Mouse (Mus musculus) midbrain, embryonic 13.5 days (tissue): Measurements from ENCODE around the gene Blmh. TPM values are rescaled to one million over a fixed set of nuclear protein-coding genes. Genes with fewer than 3 reads are reported as not detected.

ENCODE experiments used
- ATAC-seq: fragments of 200-750 bp; cut with Nextera tagmentation; 2 replicates; pipeline ENCODE4 v1.8.0; 2017; ENCODE audit warnings: mild to moderate bottlenecking, moderate TSS enrichment, moderate library complexity
- H3K27ac ChIP-seq: fragments of 300-500 bp; sonication (generic); 2 replicates; pipeline ENCODE4 v1.5.1; 2015; ENCODE audit warnings: inconsistent platforms, mild to moderate bottlenecking, moderate library complexity
- H3K27me3 ChIP-seq: fragments of 300-500 bp; sonication (generic); 2 replicates; pipeline ENCODE4 v1.6.1; 2015; ENCODE audit warnings: mild to moderate bottlenecking, inconsistent platforms
- H3K36me3 ChIP-seq: fragments of 300-500 bp; sonication (generic); 2 replicates; pipeline ENCODE4 v1.6.1; 2015; ENCODE audit warnings: mild to moderate bottlenecking, inconsistent platforms
- H3K4me1 ChIP-seq: fragments of 300-500 bp; sonication (generic); replicated peaks from 2 replicates; pipeline ENCODE4 v1.6.1; 2015; ENCODE audit warnings: inconsistent platforms
- H3K4me2 ChIP-seq: fragments of 300-500 bp; sonication (generic); replicated peaks from 2 replicates; pipeline ENCODE4 v1.6.1; 2015; ENCODE audit warnings: moderate library complexity, mild to moderate bottlenecking, inconsistent platforms
- H3K4me3 ChIP-seq: fragments of 300-500 bp; sonication (generic); replicated peaks from 2 replicates; pipeline ENCODE4 v1.5.1; 2015; ENCODE audit warnings: mild to moderate bottlenecking, inconsistent platforms
- H3K9ac ChIP-seq: fragments of 300-500 bp; sonication (generic); replicated peaks from 2 replicates; pipeline ENCODE4 v1.6.1; 2015; ENCODE audit warnings: mild to moderate bottlenecking, inconsistent platforms
- H3K9me3 ChIP-seq: fragments of 300-500 bp; sonication (generic); 2 replicates; pipeline ENCODE4 v1.6.1; 2016; ENCODE audit warnings: mild to moderate bottlenecking, inconsistent platforms
- WGBS: fragments of 180-500 bp; shearing (Covaris S2); methylation state at CpG from one replicate; pipeline ENCODE4 v1.1.7; 2015; 5-methylcytosine and 5-hydroxymethylcytosine counted together
- polyA plus RNA-seq: library from polyadenylated mRNA; unstranded; fragments of >200 nt; fragmentation: Nextera tagmentation; extraction: Ambion mirVana; gene quantifications from 2 replicates; pipeline ENCODE4 v1.2.1, GENCODE M21; 2015

The Blmh gene
- polyA plus RNA-seq = 163 and 172 TPM in 2 replicates

DNA sequence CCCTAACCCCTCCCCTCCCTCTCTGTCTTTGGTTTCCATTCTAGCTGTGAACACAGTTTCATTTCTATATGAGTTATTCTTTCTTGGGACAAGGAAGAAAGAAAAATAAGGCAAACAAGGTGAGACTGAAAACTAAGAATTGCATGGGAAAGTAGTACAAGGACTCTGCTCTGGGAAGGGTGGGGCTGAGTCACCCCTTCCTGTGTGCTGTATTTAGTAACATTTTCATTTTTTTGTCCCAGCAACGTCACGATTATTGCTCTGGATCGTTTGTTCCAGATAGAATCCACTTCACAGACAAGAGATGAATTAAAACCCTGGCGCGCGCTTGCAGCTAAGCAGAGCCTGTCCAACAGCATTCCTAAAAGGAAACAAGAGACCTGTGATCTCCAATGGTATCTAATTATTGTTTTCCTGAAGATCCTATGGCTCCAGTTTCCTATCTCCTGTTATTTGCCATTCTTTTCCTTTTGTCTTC, at the start of gene Blmh:
Blmh (plus strand) TSS at position 51 of the 478 bp plus-strand sequence.
- Histone ChIP-seq H3K27ac (no peak within 1 kb of the TSS), H3K4me1 (no peaks in the 10 kb centered on the region), H3K9me3 (no peaks in the 10 kb centered on the region), H3K27me3 (no peaks in the 10 kb centered on the region), H3K36me3 (no peaks in the 10 kb centered on the region), H3K4me2 (no peak within 1 kb of the TSS), H3K9ac (no peak within 1 kb of the TSS), H3K4me3 (no peak within 1 kb of the TSS)
- 79% methylated on average over 6 of the region's 6 CpGs for WGBS
- no peak for ATAC-seq

DNA sequence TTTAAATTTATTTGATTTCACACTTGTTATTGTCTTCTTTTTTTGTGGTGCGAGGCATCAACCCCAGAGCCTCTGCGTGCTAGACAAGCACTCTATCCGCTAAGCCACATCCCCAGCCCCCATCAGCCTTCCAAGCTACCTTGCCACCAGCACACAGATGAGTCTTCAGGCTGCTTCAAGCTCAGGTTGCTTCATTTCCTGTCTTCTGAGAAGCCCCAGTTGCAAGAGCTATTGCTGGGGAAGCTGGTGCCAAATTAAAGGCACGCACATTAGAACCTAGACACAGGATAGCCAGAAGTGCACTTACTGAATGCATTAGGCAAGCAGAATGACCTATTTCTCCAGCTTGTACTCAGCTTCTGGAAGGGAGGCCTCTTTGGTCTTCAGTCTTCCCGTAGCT, 44.8 kb upstream of the Blmh start:
- no peaks in the 10 kb centered on the region for H3K9me3 ChIP-seq
- H3K4me2 ChIP-seq = no peak overlapping the region
- no peak overlapping the region for H3K9ac ChIP-seq
- H3K36me3 ChIP-seq = no peaks in the 10 kb centered on the region
- no peak overlapping the region for H3K4me3 ChIP-seq
- H3K27ac ChIP-seq = no peak overlapping the region
- no peak for ATAC-seq
- no peaks in the 10 kb centered on the region for H3K27me3 ChIP-seq
- WGBS = 82% methylated on average over 5 of the region's 5 CpGs
- no peaks in the 10 kb centered on the region for H3K4me1 ChIP-seq

DNA sequence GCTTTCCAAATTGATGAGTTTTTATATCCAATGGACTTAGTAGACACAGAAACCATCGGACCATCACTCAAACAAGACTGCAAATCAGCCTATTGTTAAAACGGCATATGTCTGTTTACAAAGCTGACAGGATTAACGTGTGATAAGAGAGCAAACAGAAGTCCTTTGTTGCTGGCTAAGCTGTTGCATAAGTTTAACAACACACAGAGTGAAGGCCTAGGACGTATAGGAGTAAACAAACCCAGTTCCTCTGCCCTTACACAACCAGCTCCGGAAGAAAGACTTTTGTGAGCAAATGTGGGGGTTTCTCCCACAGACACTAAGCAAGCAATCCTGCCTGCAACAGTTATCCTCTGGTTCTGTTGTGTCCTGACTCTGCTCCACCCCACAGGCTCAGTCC, 40.2 kb upstream of the Blmh start:
- Histone ChIP-seq H3K4me2 (no peak overlapping the region), H3K4me1 (no peaks in the 10 kb centered on the region)
- WGBS = 27% methylated on average over 5 of the region's 5 CpGs

DNA sequence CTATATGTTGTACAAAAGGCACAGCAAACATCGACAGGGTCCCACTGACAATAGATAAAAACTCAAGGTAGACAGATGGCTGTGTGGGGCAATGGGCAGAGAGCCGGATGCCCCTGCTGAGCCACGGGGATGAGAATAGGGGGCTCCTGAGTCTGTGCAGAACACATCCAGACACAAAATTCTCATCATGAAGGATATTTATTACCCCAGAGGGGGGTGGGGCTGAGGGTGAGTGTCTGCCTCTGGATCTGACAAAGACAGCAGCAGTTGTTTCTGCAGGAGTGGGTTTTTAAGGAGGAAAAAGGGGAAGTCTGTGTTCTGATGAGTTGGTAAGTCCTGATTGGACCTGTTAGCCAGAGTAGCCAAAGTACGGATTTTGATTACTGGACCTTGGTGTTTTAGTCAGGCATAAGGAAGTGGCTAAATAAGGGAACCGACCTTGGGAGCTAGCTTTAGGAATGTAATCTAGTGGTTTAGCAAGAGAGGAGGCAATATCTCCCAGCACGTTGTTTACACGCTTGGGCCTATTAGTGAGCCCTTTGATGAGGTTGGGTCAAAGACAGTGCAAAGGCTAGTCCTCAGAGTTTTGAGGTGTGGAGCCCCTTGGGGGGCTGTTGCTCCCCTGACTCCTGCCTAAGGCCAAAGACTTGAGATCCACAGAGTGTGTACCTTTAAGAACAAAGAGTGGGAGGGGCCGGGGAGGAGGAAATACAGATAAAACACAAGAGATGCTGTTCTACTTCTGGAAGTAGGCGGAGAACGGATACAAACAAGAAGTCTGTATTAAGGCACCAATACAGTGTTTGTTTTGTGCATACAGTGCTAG, 35.1 kb upstream of the Blmh start:
- ATAC-seq = no peak
- 79% methylated on average over 10 of the region's 10 CpGs for WGBS
- H3K4me2 ChIP-seq = no peak overlapping the region
- H3K27ac ChIP-seq = no peak overlapping the region
- no peak overlapping the region for H3K9ac ChIP-seq
- H3K4me3 ChIP-seq = no peak overlapping the region
- no peaks in the 10 kb centered on the region for H3K36me3 ChIP-seq
- no peaks in the 10 kb centered on the region for H3K27me3 ChIP-seq
- no peaks in the 10 kb centered on the region for H3K4me1 ChIP-seq
- no peaks in the 10 kb centered on the region for H3K9me3 ChIP-seq

More for the DNA sequence above, 40.2 kb upstream of the Blmh start:
- no peaks in the 10 kb centered on the region for H3K36me3 ChIP-seq
- H3K9me3 ChIP-seq = no peaks in the 10 kb centered on the region
- H3K27ac ChIP-seq = no peak overlapping the region
- H3K27me3 ChIP-seq = no peaks in the 10 kb centered on the region
- no peak for ATAC-seq
- H3K4me3 ChIP-seq = no peak overlapping the region
- no peak overlapping the region for H3K9ac ChIP-seq

DNA sequence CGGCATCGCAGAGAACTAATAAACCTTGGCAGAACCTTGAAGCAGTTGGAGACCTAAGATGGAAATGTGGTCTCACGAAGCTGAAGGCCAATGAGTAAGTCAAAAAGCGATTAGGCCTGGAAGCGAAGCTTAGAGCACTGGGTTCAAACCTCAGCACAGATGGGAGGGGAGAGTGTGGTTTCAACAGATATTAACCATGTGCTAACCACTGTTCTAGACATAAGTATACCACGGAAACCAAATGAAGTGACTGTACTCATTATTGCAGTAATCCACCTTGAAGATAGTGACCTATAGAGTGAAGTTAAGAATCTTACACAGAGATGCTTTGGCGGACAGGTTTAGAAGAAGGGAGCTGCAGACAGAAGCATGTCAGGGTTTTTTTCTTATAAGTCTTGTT, 33.4 kb upstream of the Blmh start:
- H3K27me3 ChIP-seq = no peaks in the 10 kb centered on the region
- 91% methylated on average over 7 of the region's 7 CpGs for WGBS
- H3K9me3 ChIP-seq = no peaks in the 10 kb centered on the region
- no peak overlapping the region for H3K4me3 ChIP-seq
- H3K27ac ChIP-seq = no peak overlapping the region
- no peaks in the 10 kb centered on the region for H3K36me3 ChIP-seq
- ATAC-seq = no peak
- no peak overlapping the region for H3K9ac ChIP-seq
- H3K4me1 ChIP-seq = no peaks in the 10 kb centered on the region
- no peak overlapping the region for H3K4me2 ChIP-seq

DNA sequence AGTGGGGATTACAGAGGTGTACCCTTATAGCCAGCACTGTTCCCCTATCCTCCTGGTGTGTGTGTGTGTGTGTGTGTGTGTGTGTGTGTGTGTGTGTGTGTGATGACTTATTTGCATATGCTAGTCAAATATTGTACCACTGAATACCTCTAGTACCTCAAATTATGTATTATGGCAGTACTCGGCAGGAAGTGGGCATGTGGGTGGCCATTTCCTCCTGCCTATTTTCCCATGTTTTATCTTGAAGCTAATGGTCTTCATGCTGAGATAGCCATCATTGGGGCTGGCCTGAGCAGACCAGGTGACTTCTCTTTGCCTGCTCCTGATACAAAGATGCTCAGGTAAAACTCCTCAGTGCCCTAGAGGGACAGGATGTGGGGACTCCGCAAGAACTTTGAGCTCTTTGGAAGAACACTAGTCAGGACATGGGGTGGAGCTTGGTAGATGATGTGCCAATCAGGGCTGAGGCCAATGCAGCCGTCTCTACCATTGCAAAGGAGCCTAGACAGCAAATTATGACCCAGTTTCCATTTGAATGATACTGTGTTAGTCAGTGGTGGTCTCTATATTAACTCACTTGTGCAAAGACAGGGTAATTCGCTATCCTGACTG, 32.8 kb upstream of the Blmh start:
- WGBS = 89% methylated on average over 4 of the region's 4 CpGs
- Histone ChIP-seq H3K4me2 (no peak overlapping the region), H3K9me3 (no peaks in the 10 kb centered on the region), H3K4me3 (no peak overlapping the region), H3K9ac (no peak overlapping the region), H3K27ac (no peak overlapping the region), H3K4me1 (no peaks in the 10 kb centered on the region), H3K36me3 (no peaks in the 10 kb centered on the region), H3K27me3 (no peaks in the 10 kb centered on the region)
- ATAC-seq = no peak

DNA sequence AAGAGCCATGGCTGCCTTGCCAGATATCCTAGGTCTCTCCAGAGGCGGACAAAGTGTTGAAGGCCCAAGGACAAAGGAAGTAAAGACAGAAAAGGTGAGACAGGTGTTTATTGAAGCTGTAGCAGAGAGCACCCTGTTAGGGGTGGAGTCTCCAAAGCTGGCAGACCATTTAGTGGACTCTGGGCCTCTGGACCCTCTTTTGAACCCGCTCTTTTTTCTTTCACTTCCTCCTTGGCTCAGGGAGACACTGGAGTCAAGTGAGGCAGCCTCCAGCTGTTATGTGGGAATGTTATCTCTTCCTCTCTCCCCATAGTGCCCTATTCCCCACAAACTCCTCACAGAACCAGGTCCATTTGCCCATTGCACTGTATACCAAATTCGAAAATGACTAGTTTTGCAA, 31.6 kb upstream of the Blmh start:
- H3K27me3 ChIP-seq = no peaks in the 10 kb centered on the region
- peaks cover 5% of the 10 kb centered on the region for H3K4me1 ChIP-seq
- no peak for ATAC-seq
- H3K4me3 ChIP-seq = no peak overlapping the region
- no peak overlapping the region for H3K4me2 ChIP-seq
- no peak overlapping the region for H3K9ac ChIP-seq
- 83% methylated on average over 3 of the region's 3 CpGs for WGBS
- H3K36me3 ChIP-seq = no peaks in the 10 kb centered on the region
- H3K9me3 ChIP-seq = no peaks in the 10 kb centered on the region
- H3K27ac ChIP-seq = no peak overlapping the region

DNA sequence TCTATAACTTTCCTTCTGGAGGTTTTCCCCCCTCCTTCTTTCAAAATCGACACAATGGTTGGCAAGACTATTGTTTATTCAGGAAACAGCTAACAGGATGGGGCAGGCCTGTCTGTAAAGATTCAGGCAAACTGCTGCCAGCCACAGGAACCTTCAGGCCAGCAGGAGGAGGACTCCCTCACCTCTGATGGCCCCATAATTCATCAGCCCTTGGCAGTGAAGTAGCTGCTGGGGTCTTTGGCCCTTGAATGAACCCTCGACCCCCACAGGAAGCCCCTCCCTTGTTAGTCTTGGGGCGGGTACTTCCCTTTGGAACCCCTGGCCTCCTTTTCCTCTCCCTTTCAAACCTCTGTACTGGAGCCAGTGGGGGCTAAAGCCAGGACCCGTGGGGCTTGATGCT, 31.0 kb upstream of the Blmh start:
- H3K27me3 ChIP-seq = no peaks in the 10 kb centered on the region
- H3K4me2 ChIP-seq = no peak overlapping the region
- ATAC-seq = no peak
- no peaks in the 10 kb centered on the region for H3K9me3 ChIP-seq
- H3K9ac ChIP-seq = no peak overlapping the region
- no peak overlapping the region for H3K27ac ChIP-seq
- no peak overlapping the region for H3K4me3 ChIP-seq
- peaks cover 9% of the 10 kb centered on the region for H3K4me1 ChIP-seq
- WGBS = 57% methylated on average over 4 of the region's 4 CpGs
- H3K36me3 ChIP-seq = no peaks in the 10 kb centered on the region

DNA sequence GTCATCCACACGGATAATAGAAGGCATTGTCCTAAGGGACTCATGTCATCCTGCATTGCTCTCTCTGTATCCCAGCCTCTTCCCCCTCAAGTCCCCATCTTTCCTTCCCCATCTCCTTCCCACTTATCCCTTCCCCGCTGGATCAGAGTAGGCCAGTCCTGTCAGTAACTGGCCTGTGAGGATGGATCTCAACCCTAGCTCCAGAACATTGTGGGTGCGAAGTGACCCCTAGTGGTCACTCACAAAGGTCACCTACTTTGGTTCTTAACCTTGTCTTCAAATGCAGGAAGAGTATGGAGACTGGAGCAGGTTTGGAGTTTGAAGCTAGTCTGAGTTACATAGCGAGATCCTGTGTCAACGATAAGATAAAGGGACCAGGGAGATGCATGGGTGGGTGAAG, 30.4 kb upstream of the Blmh start:
- Histone ChIP-seq H3K9me3 (no peaks in the 10 kb centered on the region), H3K27me3 (no peaks in the 10 kb centered on the region), H3K9ac (no peak overlapping the region), H3K27ac (no peak overlapping the region), H3K36me3 (no peaks in the 10 kb centered on the region), H3K4me1 (peaks cover 9% of the 10 kb centered on the region), H3K4me2 (no peak overlapping the region), H3K4me3 (no peak overlapping the region)
- no peak for ATAC-seq
- WGBS = 46% methylated on average over 5 of the region's 5 CpGs

DNA sequence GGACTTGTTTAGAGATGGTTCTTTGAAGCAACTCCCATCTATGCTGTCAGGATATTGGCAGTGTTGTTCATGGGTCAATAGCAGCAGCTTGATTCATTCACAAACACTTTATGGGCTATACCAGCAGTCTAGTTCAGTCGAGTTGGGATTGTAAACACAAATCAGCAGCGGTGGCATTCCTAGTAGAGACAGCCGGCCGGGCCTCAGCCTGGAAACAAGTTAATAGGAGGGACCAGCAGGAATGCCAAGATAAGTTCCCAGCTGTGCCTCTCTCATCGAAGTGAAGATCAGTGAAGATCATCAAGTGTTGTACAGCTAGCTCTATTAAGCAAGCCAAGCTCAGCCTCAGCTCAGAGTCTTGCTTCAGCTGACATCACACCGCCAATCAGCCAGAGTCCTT, 28.2 kb upstream of the Blmh start:
- Histone ChIP-seq H3K36me3 (no peaks in the 10 kb centered on the region), H3K4me3 (no peak overlapping the region), H3K27me3 (no peaks in the 10 kb centered on the region), H3K27ac (no peak overlapping the region), H3K9me3 (no peaks in the 10 kb centered on the region), H3K4me1 (peaks cover 9% of the 10 kb centered on the region), H3K9ac (no peak overlapping the region), H3K4me2 (no peak overlapping the region)
- ATAC-seq = no peak
- 81% methylated on average over 6 of the region's 6 CpGs for WGBS

DNA sequence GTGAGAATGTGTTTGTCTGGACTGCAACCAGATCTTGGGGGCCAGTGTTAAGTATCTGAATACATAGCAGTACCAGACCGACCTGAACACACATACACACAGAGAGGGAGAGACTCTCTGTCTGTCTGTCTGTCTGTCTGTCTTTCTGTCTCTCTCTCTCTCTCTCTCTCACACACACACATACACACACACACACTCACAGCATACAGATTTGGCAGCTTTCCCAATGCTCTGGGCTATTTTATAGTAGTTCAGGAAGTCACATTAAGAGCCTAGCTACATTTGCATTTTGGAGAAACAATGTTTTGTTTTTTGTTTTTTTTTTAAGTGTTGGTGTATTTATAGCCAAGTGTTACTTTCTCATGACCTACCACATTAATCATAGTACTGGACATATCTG, 27.5 kb upstream of the Blmh start:
- no peak overlapping the region for H3K9ac ChIP-seq
- peaks cover 9% of the 10 kb centered on the region for H3K4me1 ChIP-seq
- H3K27me3 ChIP-seq = no peaks in the 10 kb centered on the region
- no peak for ATAC-seq
- H3K9me3 ChIP-seq = no peaks in the 10 kb centered on the region
- H3K4me2 ChIP-seq = no peak overlapping the region
- no peaks in the 10 kb centered on the region for H3K36me3 ChIP-seq
- no peak overlapping the region for H3K27ac ChIP-seq
- no peak overlapping the region for H3K4me3 ChIP-seq
- WGBS = 59% methylated on average over 1 of the region's 1 CpGs

DNA sequence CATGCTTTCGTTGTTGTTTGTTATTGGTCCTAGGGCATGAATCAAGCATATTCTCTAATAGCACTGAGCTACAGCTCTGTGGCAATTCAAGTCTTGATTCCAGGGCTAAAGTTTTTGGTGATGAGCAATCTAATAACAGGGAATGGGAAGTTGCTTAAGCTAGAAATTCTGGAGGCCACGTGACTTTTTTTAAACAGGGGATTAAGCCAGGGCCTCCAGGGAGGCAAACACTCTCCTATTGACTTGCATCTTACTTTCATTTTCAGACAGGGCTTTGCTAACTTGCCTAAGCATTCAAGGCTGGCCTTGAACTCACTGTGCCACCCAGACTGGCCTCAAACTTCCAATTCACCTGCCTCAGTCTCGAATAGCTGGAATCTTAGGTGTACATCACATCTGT, 26.7 kb upstream of the Blmh start:
- Histone ChIP-seq H3K27me3 (no peaks in the 10 kb centered on the region), H3K9me3 (no peaks in the 10 kb centered on the region), H3K9ac (no peak overlapping the region; the same call in 1 of the 2 replicates), H3K4me1 (peaks cover 9% of the 10 kb centered on the region), H3K36me3 (no peaks in the 10 kb centered on the region), H3K4me2 (no peak overlapping the region), H3K4me3 (no peak overlapping the region), H3K27ac (no peak overlapping the region)
- 55% methylated on average over 3 of the region's 3 CpGs for WGBS
- no peak for ATAC-seq
